Mouse (Mus musculus) lung, adult 2 months (tissue): ENCODE data around the gene Gm21762.
"Not testable (repeated sequence)": the region's sequence is repeated elsewhere in the genome, so short reads cannot be mapped to it uniquely, and the experiment has no call there.

Experiments
- CTCF ChIP-seq: fragments of 200-500 bp; IDR thresholded peaks from 2 replicates; pipeline ENCODE4 v1.5.1; 2011; ENCODE audit warnings: mild to moderate bottlenecking, low read length, control low read depth; ENCODE audit not compliant: insufficient read depth
- POLR2A ChIP-seq: fragments of 200-500 bp; IDR thresholded peaks from 2 replicates; pipeline ENCODE4 v1.6.1; 2011; ENCODE audit warnings: low read depth, mild to moderate bottlenecking, control low read depth, low read length, borderline replicate concordance; ENCODE audit errors: extremely low read depth

DNA sequence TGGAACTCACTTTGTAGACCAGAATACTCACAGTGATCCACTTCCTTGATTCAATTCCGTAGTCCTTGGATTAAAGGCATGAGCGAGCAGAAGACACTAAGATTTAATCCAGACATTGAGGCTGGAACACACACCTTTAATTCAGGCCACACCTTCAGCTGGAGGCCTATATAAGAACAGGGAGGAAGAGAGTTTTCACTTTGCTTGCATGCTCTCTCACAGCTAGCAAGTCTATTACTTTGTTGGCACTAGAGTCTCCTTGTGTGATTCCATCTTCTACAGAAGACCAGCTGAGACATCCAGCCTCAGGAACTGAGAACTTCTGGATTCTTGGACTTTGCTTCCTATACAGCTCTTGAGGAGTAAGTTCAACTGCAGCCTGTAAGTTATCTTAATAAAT lies 47.1 kb upstream of the Gm21762 start, which contains the start of gene AF067061:
- not testable (repeated sequence) for TF ChIP-seq CTCF, POLR2A
